Mouse (Mus musculus): ENCODE data around the gene Cd5.
A peak's percentile ranks its signal among the peaks of the same experiment; 100 is the strongest.

The Cd5 gene

DNA sequence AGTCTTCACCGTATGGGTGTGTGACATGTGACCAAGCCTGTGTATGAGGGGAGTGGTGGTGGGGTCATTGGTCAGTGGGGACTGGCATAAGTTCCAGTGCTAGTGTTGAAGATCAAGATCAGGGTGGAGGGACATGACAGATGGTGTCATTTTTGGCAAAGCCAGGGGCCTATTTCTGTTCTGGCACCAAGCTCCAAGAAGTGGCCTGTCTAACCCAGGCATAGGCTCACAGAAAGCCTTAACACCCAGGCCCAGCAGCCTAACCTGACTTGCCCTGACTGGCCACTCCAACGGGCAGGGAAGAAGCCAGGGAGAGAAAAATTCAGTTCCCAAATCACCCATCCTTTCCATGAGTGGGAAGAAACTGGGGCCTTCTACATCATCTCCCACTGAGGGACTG, 18.7 kb upstream of the Cd5 start:
- DNase-seq, result peak; percentile 49 to 60

DNA sequence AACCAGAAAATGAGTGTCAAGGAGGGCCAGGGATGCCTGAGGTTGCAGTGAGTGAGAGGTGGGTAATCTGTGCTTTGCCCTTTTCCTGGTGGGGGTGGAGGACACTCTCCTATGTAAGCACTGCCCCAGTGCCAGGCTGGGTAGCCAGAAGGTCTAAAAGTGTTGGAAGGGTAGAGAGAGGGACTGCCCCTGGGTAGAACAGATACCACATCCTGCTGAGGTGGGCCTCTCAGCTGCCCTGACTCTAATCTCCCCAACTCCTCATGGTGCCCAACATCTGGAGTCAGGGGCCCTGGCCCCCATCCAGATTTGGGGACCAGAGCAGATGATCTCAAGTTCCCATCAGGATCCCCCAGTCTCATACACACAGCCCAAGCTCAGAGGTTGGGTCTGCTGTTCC, 18.3 kb upstream of the Cd5 start:
- DNase-seq, result peak in 1 of 2 experiments; percentile 27

DNA sequence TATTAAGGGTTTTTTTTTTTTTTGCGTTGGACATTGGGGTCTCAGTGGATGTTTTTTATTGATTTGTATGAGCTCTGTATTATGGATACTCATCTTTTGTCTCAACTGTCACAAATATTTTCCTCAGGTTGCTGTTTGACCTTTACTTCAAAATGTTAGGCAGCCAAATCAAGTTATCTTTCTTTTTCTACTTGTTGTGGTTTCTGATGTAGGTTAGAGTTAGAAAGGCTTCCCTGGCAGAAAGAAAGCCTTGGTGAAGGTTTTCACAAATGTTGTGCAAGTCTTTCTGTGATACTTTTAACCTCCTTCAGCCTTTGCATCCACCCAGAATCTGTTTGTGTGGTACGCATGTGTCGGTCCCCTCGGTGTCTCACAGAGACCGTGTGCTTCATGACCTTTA, 13.8 kb upstream of the Cd5 start:
- DNase-seq, result no peak

DNA sequence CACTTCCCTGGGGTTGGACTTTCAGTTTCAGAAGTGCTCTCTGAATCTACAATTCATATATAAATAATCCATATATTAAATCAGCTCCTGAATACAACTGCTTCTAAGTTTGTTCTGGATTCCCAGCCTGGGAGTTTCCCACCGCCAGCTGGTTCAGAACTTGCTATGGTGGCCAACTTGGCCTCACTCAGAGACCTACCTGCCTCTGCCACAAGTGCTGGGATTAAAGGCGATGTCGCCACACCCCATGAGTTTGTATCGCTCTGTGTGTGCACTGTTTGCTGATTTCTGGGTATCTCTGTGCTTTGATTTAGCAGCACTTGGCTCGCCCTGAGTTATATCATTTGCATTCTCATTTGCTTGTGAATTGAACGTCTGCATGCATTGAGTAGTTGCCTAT, 13.3 kb upstream of the Cd5 start:
- no peak for DNase-seq

DNA sequence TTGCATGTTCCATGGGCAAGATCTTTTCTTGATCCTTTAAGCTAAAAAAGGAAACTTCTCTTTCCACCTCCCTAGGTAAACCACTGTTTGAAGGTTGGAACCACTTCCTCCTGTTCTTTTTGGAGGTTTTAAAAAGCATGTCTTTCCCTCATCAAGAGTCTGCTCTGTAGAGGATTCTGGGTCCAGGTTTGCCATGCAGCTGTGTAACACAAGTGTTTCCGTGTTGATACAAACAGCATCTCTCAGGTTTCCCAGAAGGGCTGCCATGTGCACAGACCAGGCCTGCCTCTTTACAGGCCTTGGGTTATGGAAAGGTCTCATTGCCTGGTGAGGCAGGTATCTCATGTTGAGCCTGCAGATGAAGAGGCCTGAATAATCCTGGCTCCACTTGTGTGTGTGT, 12.8 kb upstream of the Cd5 start:
- DNase-seq, result no peak

DNA sequence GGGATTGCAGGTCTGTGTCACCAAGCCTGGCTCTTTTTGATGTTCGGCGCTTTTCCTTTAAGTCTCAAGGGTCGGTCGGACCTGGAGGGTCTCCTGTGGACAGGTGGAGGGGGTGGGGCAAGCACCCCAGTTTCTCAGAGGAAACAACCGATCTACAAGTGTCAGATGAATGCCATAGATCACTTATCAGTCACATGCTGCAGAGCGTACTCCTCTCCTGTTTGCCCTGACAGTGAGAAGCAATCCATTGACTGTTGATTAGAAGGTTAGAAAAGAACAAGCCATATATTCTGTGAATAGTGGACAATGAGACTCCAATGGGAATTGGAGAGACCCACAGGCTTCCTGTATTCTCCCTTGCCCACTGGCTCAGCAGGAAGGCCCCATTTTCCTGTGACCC, 11.4 kb upstream of the Cd5 start:
- DNase-seq, result no peak

DNA sequence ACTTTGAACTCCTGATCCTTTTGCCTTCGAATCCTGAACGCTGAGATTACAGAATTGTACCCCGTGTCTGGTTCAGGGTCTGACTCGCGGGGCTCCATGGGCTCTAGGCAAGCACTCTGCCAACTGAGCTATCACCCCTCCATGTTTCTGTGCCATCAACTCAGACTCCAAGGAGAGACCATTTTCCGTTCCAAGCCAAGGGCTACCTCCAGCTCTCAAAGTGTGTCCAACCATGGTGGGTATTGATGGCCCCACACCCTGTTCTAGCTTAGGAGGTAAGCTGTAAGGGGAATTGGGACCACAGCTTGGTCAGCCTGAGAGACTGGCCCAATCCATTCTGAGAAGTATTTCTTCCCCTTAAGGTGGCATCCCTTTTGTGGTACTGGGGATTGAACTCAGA, 10.5 kb upstream of the Cd5 start:
- no peak for DNase-seq

DNA sequence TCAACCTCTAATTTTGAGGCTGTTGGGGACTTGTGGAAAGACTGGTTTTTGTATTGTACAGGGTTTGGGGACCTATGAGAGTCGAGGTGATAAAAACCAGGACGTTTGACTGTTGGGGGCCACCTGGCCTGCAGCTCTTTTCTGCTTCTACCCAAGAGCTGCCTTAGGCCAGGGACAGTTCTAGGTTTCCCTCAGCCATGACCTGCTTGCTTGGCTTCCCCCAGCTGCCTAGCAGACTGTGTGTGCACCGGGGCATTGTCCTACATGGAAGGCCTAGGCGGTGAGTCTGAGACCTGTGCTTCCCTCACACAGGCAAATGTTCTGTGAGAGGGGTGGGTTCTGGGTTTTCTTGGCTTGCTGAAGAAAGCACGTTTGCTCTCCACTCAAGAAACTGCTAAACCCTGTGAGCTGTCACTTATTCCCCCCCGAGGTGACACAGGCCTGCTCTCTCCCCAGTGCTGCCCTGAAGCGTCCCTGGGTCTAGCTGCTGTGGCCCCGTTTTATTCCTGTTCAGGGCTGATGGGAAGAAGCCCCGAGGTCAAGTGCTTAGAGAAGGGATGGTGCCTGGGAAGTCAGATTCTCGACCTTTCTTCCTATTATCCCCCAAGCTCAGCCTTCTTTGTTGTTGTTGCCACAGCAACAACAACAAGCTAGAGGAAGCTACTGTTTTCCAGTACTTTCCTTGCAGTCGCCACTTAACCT, 9.8 kb upstream of the Cd5 start:
- DNase-seq, result no peak

DNA sequence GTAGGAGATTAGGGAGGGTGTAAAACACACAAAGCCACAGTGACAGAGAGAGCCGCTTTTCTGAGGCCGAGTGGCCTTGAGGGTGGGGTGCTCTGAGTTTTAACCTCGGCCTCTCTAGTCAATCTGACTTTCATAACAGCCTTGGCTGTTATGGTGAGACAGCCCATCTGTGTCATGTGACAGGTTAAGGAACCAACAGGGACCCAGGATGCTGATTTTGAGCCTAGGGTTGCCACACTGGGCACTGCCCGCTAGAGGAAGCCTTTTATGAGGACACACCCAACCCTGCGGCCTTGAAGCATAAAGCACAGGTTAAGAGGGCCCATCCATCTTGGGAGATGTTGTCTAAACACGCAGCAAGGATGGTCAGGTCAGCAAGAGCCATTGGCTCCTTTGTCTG, 8.9 kb upstream of the Cd5 start:
- no peak for DNase-seq

DNA sequence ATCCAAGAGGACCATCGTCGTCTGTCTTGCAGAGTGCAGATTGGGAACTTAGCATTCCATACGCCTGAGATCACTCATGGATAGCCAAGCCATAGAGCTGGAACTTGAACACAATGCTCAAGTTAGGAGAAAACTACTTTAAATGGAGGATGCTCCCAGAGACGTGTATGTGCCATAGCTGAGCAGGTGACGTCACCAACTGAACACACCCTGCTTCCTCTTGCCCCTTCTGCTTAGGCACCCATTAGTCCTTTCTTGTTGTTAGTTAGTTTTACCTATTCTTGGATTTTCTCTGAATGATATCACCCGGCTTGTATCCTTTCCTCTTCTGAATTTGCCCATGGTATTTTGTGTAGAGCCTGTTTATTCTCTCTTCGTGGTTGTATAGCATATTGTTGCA, 8.4 kb upstream of the Cd5 start:
- DNase-seq, result no peak

DNA sequence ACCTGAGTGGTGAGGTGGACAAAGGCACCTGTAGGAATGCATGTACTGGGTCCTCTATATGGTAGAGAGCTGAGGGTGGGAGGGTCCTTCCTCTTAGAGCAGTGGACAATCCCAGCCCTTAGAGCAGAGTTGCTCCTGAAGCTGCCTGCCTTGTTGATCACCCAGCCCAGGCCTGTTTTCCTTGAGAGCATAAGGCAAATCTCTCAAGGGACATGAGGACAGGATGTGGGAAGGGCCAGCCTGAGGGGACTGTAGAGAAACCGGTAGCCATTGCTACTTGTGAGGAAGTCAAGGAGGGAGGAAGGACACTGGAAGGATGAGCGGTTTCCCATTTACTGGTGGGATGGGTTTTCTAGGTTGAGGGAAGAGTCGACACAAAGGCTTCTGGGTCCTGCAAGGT, 3.8 kb upstream of the Cd5 start:
- DNase-seq, result no peak

DNA sequence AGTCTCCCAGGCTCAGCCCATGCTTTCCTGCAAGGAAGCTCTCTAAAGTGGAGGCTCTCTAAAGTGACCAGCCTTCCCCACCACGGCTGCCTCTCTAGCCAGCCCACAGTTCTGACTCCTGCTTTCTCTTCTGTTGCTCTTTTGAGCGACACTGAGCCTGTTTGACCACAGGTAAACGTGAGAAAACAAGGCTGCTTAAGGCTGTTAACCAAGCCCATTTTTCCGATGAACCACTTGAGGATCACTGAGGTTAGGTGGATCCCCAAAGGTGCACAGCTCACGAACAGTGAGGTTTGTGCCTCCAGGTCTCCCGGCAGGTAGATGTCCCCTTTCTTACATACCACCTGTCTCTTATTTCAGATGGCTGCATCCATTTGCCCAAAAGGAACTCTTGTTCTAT, 3.3 kb upstream of the Cd5 start:
- no peak for DNase-seq

DNA sequence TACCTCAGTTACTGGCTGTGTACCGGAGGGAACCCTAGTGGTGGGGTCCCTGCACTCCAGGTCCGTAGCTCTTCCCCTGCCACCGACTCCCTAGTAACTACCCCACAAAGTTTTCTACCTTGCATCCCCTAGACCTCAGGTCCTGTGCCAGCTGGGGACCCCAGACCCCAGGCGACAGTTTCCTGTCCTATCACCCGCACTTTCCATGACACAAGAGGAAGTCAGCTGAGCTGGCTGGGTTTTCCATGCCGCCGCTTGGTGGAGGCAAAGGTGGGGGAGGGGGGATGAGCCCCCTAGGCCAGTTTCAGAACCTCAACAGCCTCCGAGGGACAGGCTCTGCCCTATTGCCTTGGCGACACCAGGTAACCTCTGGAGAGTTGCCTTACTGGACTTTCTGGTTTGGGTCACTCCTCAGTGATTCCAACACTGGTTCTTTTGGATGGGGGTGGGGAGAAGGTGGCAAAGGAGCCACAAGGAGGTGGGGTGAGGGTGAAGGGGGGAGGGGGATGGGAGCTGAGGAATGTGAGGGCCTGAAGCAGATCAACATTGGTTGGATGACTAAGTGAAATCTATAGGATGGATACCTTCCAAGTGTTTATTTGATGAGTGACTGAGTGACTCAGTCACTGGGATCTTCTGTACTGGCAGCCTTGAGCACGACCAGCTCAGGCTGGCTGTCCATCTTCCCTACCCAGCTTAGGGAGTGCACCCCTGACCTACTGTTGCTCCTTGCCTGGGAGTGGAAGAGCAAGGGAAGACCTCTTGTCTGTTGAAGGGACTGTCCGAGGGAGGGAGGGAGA, 2.0 kb upstream of the Cd5 start:
- no peak for DNase-seq

DNA sequence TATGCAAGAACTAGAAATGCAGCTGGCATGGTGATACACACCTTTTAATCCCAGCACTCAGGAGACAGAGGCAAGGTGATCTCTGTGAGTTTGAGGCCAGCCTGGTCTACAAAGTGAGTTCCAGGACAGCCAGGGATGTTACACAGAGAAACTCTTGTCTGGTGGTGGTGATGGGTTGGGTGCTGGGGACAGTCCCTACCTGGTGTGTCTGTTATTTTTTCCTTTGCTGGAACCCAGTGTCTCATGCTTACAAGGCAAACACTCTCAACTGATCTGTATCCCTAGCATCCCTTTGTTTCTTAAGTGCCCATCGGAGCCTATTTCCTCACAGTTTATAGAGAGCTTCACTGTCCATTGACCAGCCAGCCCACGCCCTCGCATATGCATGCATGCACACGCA, 1.1 kb upstream of the Cd5 start:
- no peak for DNase-seq

DNA sequence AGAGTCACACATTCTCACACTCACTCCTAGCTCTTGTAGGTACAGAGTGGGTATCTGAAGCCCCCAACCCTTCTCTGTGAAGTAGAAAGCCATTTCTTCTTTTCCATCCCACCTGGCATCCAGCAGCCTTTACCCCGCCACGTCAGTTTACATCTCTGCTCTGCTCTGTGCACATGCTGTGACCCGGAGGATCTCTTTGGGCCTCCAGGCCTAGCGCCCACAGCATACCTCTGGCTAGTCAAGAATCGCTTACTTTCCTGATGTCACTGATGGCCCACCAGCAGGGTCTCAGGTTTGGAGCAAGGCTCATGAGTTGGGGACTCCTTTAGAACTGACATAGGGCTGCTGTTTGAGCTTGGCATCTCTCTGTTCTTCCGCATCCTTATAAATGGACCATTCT, 764 bp downstream of the Cd5 start:
- no peak for DNase-seq

DNA sequence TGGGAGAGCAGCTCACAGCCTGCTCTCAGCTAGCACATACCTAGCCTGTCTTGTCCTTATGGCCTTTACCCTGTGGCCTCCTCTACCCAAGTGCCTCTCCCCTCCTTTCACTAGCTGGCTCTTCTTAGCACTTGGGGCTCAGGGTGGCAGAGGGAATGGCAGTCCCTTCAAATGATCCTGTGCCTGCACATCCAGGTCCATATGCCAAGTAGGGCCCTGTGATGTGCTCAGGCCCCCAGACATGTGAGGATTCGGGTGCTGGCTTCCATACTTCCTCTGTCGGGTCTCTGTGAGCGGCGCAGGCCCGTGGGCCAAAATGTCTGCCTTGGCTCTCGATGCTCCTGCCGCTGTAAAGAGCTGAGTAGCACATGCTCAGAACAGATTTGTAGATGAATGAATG, 2.9 kb downstream of the Cd5 start:
- DNase-seq, result no peak

DNA sequence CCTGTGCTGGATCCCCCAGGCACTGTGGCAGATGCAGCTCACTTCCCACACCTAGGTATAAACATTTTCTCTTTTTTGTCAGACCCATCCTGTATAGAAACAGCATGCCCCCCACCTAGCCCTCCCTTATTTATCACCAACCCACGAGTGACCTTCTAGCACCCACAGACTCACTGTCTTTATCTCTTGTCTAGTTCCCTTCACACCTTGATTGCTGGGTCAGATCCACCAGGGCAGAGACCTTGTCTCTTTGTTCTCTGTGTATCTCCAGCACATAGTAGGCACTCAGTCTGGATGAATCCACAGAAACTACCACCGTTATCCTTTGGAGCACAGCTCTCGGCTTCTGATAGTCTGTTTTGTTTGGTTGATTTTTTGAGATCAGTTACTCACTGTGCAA, 3.7 kb downstream of the Cd5 start:
- no peak for DNase-seq

DNA sequence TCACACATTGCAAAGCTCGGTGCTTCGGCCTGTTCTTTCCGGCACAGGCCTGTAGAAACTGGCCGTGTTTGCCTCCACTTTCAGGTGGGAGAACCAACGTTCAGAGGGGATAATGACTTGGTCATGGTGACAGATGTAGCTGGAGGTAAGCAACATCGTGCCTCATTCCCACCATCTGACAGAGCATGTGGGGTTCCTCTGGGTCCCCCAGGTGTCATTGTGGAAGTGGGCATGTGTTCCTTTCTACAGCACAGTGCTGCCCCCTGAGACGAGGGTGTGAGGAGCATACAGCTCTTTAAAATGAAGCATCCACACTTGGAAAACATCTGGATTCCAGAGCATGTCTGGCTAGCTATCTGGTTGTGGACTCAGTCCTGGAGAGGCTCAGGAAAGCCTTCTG, 4.2 kb downstream of the Cd5 start:
- DNase-seq, result no peak

DNA sequence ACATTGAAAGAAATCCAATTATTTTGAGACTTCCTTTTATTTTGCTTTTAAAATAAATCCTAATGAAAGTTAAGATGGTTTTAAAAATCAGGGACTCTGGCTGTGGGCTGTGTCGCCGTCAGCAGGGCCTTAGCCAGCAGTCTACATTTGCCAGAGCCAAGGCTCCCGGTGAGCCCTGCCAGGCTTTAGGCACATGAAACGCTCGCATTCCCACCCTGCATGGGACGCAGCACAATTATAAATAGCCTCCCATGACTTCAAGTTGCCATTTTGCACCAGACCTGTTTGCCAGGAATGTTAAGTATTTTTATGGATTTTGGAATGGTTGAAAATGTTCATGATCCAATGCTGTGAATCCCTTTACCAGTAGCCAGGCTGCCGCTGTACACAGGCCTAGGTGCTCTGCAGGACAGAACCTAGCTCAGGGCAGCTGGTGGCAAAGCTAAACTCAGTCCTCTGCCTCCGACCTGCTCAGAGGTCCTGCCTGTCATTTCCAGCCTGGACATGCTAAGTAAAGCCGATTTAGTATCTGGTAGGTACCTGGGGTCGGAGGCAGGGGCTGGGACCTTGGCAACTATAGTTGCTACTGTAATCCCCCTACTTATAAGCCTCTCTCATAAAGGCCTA, 5.2 kb downstream of the Cd5 start:
- no peak for DNase-seq

DNA sequence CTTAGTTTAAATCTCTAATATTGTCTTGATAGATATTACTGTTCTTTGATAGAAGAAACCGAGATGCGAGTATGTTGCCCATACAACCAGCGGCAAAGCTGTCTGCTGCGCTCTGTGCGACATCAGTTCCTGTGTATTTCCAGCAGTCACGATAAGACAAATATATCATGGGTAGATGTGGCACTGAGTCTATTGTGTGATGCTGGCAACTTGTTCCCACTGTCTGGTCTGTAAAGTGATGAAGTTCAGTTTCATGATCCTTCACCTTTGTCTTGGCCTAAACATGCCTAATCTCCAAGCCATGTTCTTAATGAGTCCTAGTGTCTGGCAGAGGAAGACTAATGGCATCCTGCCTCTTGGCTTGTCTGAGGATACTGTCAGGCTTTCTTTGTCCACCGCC, 6.1 kb downstream of the Cd5 start:
- no peak for DNase-seq

DNA sequence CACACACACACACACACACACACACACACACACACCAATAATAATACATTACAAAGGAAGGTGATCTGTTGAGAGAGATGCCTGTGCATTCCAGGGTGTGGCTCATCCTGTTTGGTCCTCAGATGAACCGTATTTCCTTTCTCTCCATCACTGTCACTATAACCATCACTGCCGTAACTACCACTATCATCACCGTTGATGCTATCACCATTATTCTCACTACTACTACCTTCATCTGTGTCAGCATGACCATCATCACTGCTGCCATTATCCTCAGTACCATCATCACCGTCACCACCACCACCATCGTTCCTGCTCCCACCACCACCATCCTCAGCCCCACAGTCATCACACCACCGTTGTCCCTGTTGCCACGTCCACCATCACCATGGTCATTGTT, 6.8 kb downstream of the Cd5 start:
- no peak for DNase-seq

DNA sequence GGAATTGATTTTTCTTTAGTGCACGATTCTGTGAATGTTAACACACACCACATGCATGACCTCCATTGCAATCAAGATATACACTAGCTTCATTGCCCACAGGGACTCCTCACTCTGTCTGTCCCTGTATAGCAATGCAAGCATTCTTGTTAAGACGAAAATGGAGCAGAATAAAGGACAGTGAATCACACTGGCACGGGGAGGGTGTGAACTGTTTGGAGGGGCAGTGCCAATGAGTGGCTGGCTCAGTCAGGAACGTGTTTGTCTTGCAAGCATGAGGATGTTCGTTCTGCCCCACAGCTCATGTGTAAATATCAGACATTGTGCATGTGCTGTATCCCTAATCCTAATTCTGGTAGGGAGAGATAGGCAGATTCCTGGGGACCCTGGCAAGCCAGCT, 8.3 kb downstream of the Cd5 start:
- DNase-seq, result no peak

DNA sequence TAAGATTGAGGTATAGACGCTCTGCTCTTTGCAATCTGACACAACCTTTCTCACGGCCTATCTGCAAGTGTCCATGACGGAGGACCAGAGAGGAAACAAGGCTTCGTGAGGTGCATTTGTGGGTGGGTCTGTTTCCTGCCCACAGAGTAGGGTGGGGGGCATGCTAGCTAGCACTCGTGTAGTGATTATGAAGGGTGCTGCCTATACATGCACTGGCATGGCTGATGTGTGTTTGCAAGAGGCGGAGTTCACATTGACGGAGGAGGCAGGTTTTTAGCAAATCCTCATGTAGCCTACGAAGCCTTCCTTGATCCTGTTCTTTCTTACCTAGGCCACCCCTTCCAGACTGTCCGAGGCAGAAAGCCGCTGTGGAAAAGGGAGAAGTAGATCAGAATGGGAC, 8.9 kb downstream of the Cd5 start:
- DNase-seq, result no peak

DNA sequence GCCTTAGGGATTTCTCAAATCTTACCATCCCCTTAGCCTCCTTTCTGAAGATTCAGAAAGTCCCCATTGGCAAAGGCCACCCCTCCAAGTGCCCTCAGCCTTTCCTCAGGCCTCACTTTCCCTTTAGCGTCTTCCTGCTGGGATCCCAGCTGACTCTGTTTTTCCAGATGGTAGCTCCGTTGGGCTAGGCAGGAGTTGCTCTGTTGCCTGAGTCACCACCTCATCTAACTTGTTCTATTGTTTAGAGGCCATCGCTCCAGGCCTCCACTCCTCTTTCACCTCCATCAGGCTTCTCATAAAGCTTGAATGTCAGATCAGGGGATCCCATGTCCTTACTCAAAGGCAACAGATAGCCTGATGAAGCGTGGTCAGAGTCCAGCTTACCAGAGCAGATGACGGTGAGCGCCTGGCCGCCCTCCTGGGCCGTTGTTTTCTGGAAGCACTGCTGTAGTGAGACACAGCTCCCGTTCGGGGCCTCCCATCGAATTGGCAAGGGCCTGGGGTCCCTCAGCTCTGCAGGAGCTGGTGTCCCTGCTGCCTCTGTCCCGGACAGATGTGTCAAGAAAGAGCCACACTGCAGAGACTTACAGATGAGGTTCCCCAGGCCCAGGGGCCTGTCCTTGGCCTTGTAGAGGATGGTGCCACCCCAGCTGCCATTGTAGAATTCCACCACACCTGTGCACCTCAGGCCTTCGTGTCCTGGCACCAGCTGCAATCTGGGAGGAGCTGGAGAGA, 14.0 kb downstream of the Cd5 start:
- peak in 1 of 2 experiments; percentile 48 for DNase-seq

Measured in cerebellum, postnatal 36 days (tissue).